Mouse (Mus musculus): ENCODE results near the gene Mpdz. TPM values are rescaled to one million over a fixed set of nuclear protein-coding genes. Genes with fewer than 3 reads are reported as not detected.

Mpdz gene
- polyA plus RNA-seq, 1 experiment from 2014 or later: 24.1 TPM

DNA sequence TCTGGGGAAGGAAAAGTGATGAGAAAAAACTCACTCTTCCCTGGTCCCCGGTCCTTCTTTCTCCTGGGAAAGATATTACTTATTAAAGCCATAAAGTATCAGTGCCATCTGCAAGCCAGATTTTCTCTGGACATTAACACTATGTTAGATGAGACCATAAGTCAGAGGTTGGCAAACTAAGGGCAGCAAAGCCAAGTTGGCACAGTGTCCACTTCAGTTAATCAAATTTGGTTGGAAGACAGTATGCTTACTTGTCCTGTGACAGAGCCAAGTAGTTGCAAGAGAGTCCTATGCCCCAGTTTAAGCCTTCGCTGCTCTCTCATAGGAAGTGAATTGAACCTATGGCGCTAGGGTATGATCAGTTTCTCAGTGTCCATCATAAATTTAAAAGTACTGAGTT is 159.0 kb downstream of the Mpdz start:
- WGBS (ENCODE audit: insufficient replicate concordance): 85% methylated on average over 3 of the region's 3 CpGs
- Histone ChIP-seq H3K36me3 (ENCODE audit: control insufficient read depth, insufficient read depth, low read length) (peaks cover 4% of the 10 kb centered on the region), H3K4me2 (no peak overlapping the region), H3K9ac (ENCODE audit: low read depth, low read length) (no peak overlapping the region), H3K9me3 (replicated peaks; ENCODE audit: control insufficient read depth, low read length) (no peaks in the 10 kb centered on the region), H3K4me1 (ENCODE audit: control insufficient read depth, insufficient read depth, low read length) (no peaks in the 10 kb centered on the region), H3K27me3 (ENCODE audit: control insufficient read depth, insufficient read depth, low read length) (no peaks in the 10 kb centered on the region), H3K4me3 (ENCODE audit: low read depth, low read length) (no peak overlapping the region), H3K27ac (ENCODE audit: low read depth, low read length) (no peak overlapping the region)
- ATAC-seq (replicated peaks; ENCODE audit: insufficient number of reproducible peaks, low FRiP score, low TSS enrichment): no peak

DNA sequence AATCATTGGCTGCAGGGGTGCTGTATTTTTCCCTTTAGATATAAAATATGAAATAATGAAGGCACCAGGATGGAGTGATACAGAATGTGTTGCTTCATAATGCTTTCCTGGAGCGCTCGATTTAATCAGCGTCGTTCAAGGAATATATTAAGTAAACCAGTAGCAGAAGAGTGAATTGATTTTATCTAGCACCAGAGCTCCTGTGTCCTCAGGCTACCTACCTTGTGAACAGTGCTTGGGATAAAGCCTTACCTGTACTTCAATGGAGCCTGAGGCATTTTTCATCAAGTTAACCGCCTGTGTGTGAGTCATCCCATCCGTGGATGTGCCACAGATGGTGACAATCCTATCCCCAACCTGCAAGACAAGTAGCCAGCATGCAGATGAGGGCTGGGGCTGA is 159.5 kb downstream of the Mpdz start:
- Histone ChIP-seq H3K27me3 (ENCODE audit: control insufficient read depth, insufficient read depth, low read length) (no peaks in the 10 kb centered on the region), H3K9ac (ENCODE audit: low read depth, low read length) (no peak overlapping the region), H3K4me3 (ENCODE audit: low read depth, low read length) (no peak overlapping the region), H3K4me1 (ENCODE audit: control insufficient read depth, insufficient read depth, low read length) (no peaks in the 10 kb centered on the region), H3K9me3 (replicated peaks; ENCODE audit: control insufficient read depth, low read length) (no peaks in the 10 kb centered on the region), H3K4me2 (no peak overlapping the region), H3K36me3 (ENCODE audit: control insufficient read depth, insufficient read depth, low read length) (peaks cover 5% of the 10 kb centered on the region), H3K27ac (ENCODE audit: low read depth, low read length) (no peak overlapping the region)
- WGBS (ENCODE audit: insufficient replicate concordance): 90% methylated on average over 6 of the region's 6 CpGs
- ATAC-seq (replicated peaks; ENCODE audit: insufficient number of reproducible peaks, low FRiP score, low TSS enrichment): no peak

DNA sequence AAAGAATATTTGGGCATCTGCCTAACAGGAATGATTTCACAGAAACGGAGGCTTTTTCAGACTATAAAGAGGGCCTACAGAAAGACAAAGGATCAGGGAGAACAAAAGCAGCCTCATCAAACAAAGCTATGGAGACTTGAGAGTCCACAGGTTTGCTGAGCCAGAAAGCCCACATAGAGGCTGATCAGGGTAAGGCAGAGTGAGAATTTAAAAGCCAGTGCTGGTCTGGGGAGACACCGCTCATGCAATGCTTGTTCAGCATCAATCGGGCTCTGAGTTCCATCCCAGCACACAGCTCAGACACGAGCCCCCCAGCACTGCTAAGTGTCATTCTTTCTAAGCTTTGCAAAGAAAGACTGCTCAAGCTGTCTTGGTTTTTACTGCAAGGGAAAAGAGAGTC is 162.5 kb downstream of the Mpdz start:
- Histone ChIP-seq H3K9ac (ENCODE audit: low read depth, low read length) (no peak overlapping the region), H3K4me1 (ENCODE audit: control insufficient read depth, insufficient read depth, low read length) (no peaks in the 10 kb centered on the region), H3K9me3 (replicated peaks; ENCODE audit: control insufficient read depth, low read length) (no peaks in the 10 kb centered on the region), H3K27me3 (ENCODE audit: control insufficient read depth, insufficient read depth, low read length) (no peaks in the 10 kb centered on the region), H3K27ac (ENCODE audit: low read depth, low read length) (no peak overlapping the region), H3K4me3 (ENCODE audit: low read depth, low read length) (no peak overlapping the region), H3K36me3 (ENCODE audit: control insufficient read depth, insufficient read depth, low read length) (peaks cover 3% of the 10 kb centered on the region), H3K4me2 (no peak overlapping the region)
- 79% methylated on average over 4 of the region's 4 CpGs for WGBS (ENCODE audit: insufficient replicate concordance)
- ATAC-seq (replicated peaks; ENCODE audit: insufficient number of reproducible peaks, low FRiP score, low TSS enrichment): no peak

DNA sequence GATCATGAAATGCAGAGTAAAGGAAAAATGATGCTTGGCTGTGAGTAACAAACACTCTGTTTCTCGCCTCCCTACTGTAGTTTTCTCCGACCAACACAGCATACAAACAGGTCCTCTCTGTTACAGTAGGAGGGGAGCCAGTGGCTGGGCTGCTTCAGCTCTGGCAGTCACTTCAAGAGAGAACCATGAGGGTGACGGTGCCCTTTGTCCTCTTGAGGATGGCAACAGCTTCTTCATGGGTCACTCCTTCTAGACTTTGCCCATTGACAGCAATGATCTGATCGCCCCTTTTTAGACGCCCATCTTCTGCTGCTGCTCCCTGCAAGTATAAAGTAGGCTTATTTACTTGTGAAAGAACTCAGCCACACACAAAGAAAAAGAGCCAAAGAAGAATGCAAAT is 163.2 kb downstream of the Mpdz start:
- ATAC-seq (replicated peaks; ENCODE audit: insufficient number of reproducible peaks, low FRiP score, low TSS enrichment): no peak
- Histone ChIP-seq H3K27ac (ENCODE audit: low read depth, low read length) (no peak overlapping the region), H3K27me3 (ENCODE audit: control insufficient read depth, insufficient read depth, low read length) (no peaks in the 10 kb centered on the region), H3K9me3 (replicated peaks; ENCODE audit: control insufficient read depth, low read length) (no peaks in the 10 kb centered on the region), H3K36me3 (ENCODE audit: control insufficient read depth, insufficient read depth, low read length) (peaks cover 3% of the 10 kb centered on the region; the same call in 1 of the 2 replicates), H3K4me2 (no peak overlapping the region), H3K4me3 (ENCODE audit: low read depth, low read length) (no peak overlapping the region), H3K9ac (ENCODE audit: low read depth, low read length) (no peak overlapping the region), H3K4me1 (ENCODE audit: control insufficient read depth, insufficient read depth, low read length) (no peaks in the 10 kb centered on the region)
- 88% methylated on average over 5 of the region's 5 CpGs for WGBS (ENCODE audit: insufficient replicate concordance)

DNA sequence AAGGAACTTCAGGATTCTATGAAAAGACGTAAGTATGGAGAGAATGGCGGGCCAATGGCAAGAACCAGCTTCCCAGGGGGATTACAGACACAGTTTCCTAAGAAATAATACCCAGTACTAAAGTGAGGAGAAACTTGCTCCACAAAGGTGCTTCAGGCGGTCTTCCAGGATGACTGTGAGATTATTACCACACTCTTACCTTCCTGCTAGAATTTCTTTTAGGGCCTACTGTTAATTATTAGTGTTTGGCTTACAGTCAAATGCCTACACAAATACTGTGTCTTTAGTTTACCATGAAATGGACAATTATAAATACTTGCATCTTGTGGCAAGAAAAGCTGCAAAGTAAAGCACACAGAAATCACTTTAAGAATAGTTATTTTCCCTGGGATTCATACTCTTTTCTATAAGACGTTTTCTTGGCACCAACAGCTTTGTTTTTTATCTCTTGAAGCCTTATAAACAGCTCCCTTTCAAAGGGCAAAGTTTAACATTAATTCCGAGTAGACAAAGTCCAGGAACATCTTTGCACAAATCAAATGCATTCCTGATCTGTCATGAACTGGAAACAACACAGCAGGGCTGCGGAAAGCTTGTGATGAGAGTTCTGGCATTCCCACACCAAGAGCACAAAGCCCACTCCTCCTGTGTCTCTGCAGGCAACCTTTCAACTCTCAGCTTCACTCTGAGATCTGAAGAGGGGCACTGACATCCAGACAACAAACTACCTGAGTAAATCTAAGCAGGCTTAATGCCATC is 166.5 kb downstream of the Mpdz start:
- peaks cover 3% of the 10 kb centered on the region; the same call in 1 of the 2 replicates for H3K36me3 ChIP-seq (ENCODE audit: control insufficient read depth, insufficient read depth, low read length)
- H3K9me3 ChIP-seq (replicated peaks; ENCODE audit: control insufficient read depth, low read length): no peaks in the 10 kb centered on the region
- no peak for ATAC-seq (replicated peaks; ENCODE audit: insufficient number of reproducible peaks, low FRiP score, low TSS enrichment)
- WGBS (ENCODE audit: insufficient replicate concordance): 53% methylated on average over 6 of the region's 6 CpGs
- H3K27ac ChIP-seq (ENCODE audit: low read depth, low read length): no peak overlapping the region
- no peak overlapping the region for H3K4me2 ChIP-seq
- H3K27me3 ChIP-seq (ENCODE audit: control insufficient read depth, insufficient read depth, low read length): no peaks in the 10 kb centered on the region
- 0 out of 2 replicates have a peak, but pooled peaks cover 2% of the 10 kb centered on the region for H3K4me1 ChIP-seq (ENCODE audit: control insufficient read depth, insufficient read depth, low read length)
- no peak overlapping the region for H3K9ac ChIP-seq (ENCODE audit: low read depth, low read length)
- no peak overlapping the region for H3K4me3 ChIP-seq (ENCODE audit: low read depth, low read length)

DNA sequence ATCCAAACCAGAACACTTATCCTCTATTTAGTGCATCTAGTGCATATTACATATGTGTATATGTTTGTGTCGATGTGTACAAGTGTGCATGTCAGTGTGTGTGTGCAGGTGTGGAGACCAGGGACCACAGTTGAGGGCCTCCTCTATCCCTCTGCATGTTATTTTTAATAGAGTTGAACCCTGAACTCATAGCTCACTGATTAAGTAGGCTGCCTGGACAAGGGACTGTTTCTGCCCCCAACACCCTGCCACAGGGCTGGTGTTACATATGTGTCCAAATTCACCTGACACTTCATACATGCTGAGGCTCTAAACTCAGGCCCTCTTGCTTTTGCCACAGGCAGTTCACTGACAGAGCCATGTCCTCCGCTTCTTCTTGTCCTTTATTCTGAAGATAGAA is 169.5 kb downstream of the Mpdz start:
- no peaks in the 10 kb centered on the region for H3K9me3 ChIP-seq (replicated peaks; ENCODE audit: control insufficient read depth, low read length)
- peaks cover under 1% of the 10 kb centered on the region; the same call in 1 of the 2 replicates for H3K36me3 ChIP-seq (ENCODE audit: control insufficient read depth, insufficient read depth, low read length)
- 0 out of 2 replicates have a peak, but pooled peaks cover 2% of the 10 kb centered on the region for H3K4me1 ChIP-seq (ENCODE audit: control insufficient read depth, insufficient read depth, low read length)
- no peak overlapping the region for H3K4me3 ChIP-seq (ENCODE audit: low read depth, low read length)
- no peak overlapping the region for H3K9ac ChIP-seq (ENCODE audit: low read depth, low read length)
- H3K27ac ChIP-seq (ENCODE audit: low read depth, low read length): no peak overlapping the region
- H3K27me3 ChIP-seq (ENCODE audit: control insufficient read depth, insufficient read depth, low read length): no peaks in the 10 kb centered on the region
- 85% methylated on average over 2 of the region's 2 CpGs for WGBS (ENCODE audit: insufficient replicate concordance)
- ATAC-seq (replicated peaks; ENCODE audit: insufficient number of reproducible peaks, low FRiP score, low TSS enrichment): no peak
- no peak overlapping the region for H3K4me2 ChIP-seq

DNA sequence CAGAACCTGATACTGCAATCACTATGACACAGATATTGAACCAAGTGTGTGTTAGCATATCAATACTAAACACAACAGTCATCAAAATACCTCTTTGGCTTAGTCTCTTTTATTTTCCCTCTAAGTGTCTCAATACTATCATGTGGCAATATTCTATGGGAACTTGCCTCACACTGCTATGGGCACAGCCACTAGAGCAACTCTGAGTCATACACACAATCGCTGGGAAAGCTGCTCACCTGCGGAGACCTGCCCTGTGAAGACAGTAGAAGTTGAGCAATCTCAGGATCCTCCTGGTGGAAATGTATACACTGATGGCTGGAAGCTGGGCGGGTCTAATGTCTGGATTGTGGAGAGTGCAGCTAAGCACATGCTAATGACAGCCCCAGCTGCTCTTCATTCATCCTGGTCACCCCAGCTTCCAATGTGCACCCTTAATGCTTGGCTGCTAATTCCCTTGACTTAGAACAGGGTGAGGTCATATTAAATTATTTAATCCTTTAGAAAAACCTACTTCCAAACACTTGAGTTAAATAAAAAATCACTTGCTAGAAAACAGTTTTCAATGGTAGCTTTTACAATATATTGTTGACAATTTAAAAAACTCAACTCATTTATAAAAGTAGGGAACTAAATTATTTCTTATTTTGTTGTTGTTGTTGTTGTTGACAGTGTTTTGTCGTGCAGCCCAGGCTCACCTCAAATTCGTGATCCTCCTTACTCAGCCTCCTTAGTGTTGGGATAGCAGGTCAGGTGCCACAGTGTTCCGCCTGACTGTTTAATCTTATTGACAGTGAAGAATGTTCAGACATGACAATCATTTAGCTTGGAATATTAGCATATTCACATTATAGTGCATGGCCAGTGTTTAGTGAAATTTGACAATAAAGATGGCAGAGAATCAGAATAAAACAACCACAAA is 189.5 kb downstream of the Mpdz start:
- WGBS (ENCODE audit: insufficient replicate concordance): 71% methylated on average over 6 of the region's 6 CpGs
- H3K27me3 ChIP-seq (ENCODE audit: control insufficient read depth, insufficient read depth, low read length): no peaks in the 10 kb centered on the region
- H3K9ac ChIP-seq (ENCODE audit: low read depth, low read length): no peak overlapping the region
- no peak overlapping the region for H3K27ac ChIP-seq (ENCODE audit: low read depth, low read length)
- no peaks in the 10 kb centered on the region for H3K4me1 ChIP-seq (ENCODE audit: control insufficient read depth, insufficient read depth, low read length)
- H3K36me3 ChIP-seq (ENCODE audit: control insufficient read depth, insufficient read depth, low read length): no peaks in the 10 kb centered on the region
- H3K9me3 ChIP-seq (replicated peaks; ENCODE audit: control insufficient read depth, low read length): no peaks in the 10 kb centered on the region
- no peak for ATAC-seq (replicated peaks; ENCODE audit: insufficient number of reproducible peaks, low FRiP score, low TSS enrichment)
- H3K4me2 ChIP-seq: no peak overlapping the region
- no peak overlapping the region for H3K4me3 ChIP-seq (ENCODE audit: low read depth, low read length)

DNA sequence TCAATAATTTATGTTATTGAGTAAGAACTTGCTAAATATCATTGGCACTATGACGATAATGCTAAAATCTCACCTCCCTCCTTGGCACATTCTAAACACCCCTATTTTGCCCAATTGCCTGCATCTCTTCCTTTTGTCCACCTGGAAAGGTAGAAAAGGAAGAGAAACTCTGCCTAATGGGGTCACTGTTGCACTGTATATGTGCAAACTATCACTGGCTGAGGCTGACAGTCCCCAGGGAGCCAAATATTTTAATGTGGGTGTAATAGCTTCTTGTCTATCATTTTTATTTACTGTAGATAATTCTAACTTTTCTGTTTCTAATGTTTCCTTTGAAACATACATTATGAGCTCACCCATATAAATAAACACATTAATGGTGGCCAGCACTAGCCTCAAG is 190.3 kb downstream of the Mpdz start:
- WGBS (ENCODE audit: insufficient replicate concordance): 83% methylated on average over 1 of the region's 1 CpGs
- no peak overlapping the region for H3K4me2 ChIP-seq
- no peak for ATAC-seq (replicated peaks; ENCODE audit: insufficient number of reproducible peaks, low FRiP score, low TSS enrichment)

More for the DNA sequence above, 190.3 kb downstream of the Mpdz start:
- H3K4me1 ChIP-seq (ENCODE audit: control insufficient read depth, insufficient read depth, low read length): no peaks in the 10 kb centered on the region
- no peaks in the 10 kb centered on the region for H3K9me3 ChIP-seq (replicated peaks; ENCODE audit: control insufficient read depth, low read length)
- no peak overlapping the region for H3K9ac ChIP-seq (ENCODE audit: low read depth, low read length)
- no peak overlapping the region for H3K4me3 ChIP-seq (ENCODE audit: low read depth, low read length)
- H3K27ac ChIP-seq (ENCODE audit: low read depth, low read length): no peak overlapping the region
- H3K36me3 ChIP-seq (ENCODE audit: control insufficient read depth, insufficient read depth, low read length): no peaks in the 10 kb centered on the region
- no peaks in the 10 kb centered on the region for H3K27me3 ChIP-seq (ENCODE audit: control insufficient read depth, insufficient read depth, low read length)
